Mouse (Mus musculus) kidney, adult 18-20 months (tissue): ENCODE results near the gene Letm1.

Experiments used
- DNase-seq: peaks from one replicate; pipeline ENCODE4 v3.0.0; 2021

Letm1 gene

GRCm38 (mm10) chr5:33737903-33738321 lies 44.7 kb downstream of the Letm1 start:
- peak; percentile 82 for DNase-seq

- peak; percentile 34 for DNase-seq
Observed at GRCm38 (mm10) chr5:33736230-33736629, 46.4 kb downstream of the Letm1 start.

- peak; percentile 52 for DNase-seq
Observed at GRCm38 (mm10) chr5:33735412-33736092, 47.1 kb downstream of the Letm1 start.

- no peak for DNase-seq
Observed at GRCm38 (mm10) chr5:33733837-33734236, 48.8 kb downstream of the Letm1 start.

- DNase-seq, result no peak
Observed at GRCm38 (mm10) chr5:33731051-33731450, 51.6 kb downstream of the Letm1 start.

GRCm38 (mm10) chr5:33730516-33730915 lies 52.1 kb downstream of the Letm1 start:
- no peak for DNase-seq

GRCm38 (mm10) chr5:33728841-33729240 lies 53.8 kb downstream of the Letm1 start:
- peak; percentile 80 for DNase-seq

- DNase-seq, result no peak
Observed at GRCm38 (mm10) chr5:33726891-33727290, 55.7 kb downstream of the Letm1 start.

- no peak for DNase-seq
Observed at GRCm38 (mm10) chr5:33726081-33726647, 56.5 kb downstream of the Letm1 start.

GRCm38 (mm10) chr5:33723641-33724465 lies 58.8 kb downstream of the Letm1 start:
- DNase-seq, result peak; percentile 76

- DNase-seq, result peak; percentile 57
Observed at GRCm38 (mm10) chr5:33723019-33723640, 59.5 kb downstream of the Letm1 start.

GRCm38 (mm10) chr5:33722266-33723018 lies 60.2 kb downstream of the Letm1 start:
- DNase-seq, result no peak

- DNase-seq, result peak; percentile 86
Observed at GRCm38 (mm10) chr5:33721541-33722265, 60.9 kb downstream of the Letm1 start, which contains the start of gene Fgfr3. Fgfr3 (plus strand) TSS chr5:33721674.

- no peak for DNase-seq
Observed at GRCm38 (mm10) chr5:33720852-33721490, 61.6 kb downstream of the Letm1 start.

- no peak for DNase-seq
Observed at GRCm38 (mm10) chr5:33718460-33718859, 64.2 kb downstream of the Letm1 start.

GRCm38 (mm10) chr5:33716467-33716866 lies 66.2 kb downstream of the Letm1 start:
- no peak for DNase-seq

GRCm38 (mm10) chr5:33715182-33715581 lies 67.4 kb downstream of the Letm1 start:
- no peak for DNase-seq

GRCm38 (mm10) chr5:33712550-33712949 lies 70.1 kb downstream of the Letm1 start:
- DNase-seq, result no peak

- DNase-seq, result no peak
Observed at GRCm38 (mm10) chr5:33709037-33709436, 73.6 kb downstream of the Letm1 start.

- no peak for DNase-seq
Observed at GRCm38 (mm10) chr5:33707163-33707562, 75.5 kb downstream of the Letm1 start.

GRCm38 (mm10) chr5:33706350-33706629 lies 76.3 kb downstream of the Letm1 start:
- DNase-seq, result no peak
